ENCODE assay signal across 10 mouse cellular contexts in genomic region chr2:25591863-25592262, GRCm38 (mm10). TPM values are rescaled to one million over a fixed set of nuclear protein-coding genes. Genes with fewer than 3 reads are reported as not detected.
DNase-seq lines count a peak whose midpoint lies in the region; ATAC-seq and TF ChIP-seq lines count a peak whose summit lies in the region.
"Had no signal": no experiment of that assay in that cellular context is flagged by ENCODE, and none has a peak within 500 bp of the region (broad histone marks: within the 10 kb centered on the region; RNA-seq: fewer than 3 reads in every experiment).

No protein-coding gene starts in this region.

- no peak overlapping the region for H3K9ac ChIP-seq in midbrain, embryonic 16.5 days (ENCODE audit: low read depth, low read length)
- H3K9ac ChIP-seq in heart, embryonic 11.5 days (ENCODE audit: low read depth, low read length), result no peak overlapping the region
- H3K9ac ChIP-seq in kidney, embryonic 15.5 days, result no peak overlapping the region
- H3K9ac ChIP-seq: embryonic facial prominence, embryonic 15.5 days had no signal

- peak; percentile 30; the same call in 1 of the 2 replicates for TF ChIP-seq CTCF in brain, embryonic 14.5 days (IDR thresholded peaks at IDR 0.05; ENCODE audit: borderline replicate concordance, extremely low read depth, insufficient read depth, insufficient read length)
- peak; percentile 43 for TF ChIP-seq CTCF in lung, adult 2 months (IDR thresholded peaks at IDR 0.05; ENCODE audit: insufficient read depth, low read length)

- 57% methylated on average over 2 of the region's 2 CpGs for WGBS in lung, adult 2 months
- 83% methylated on average over 2 of the region's 2 CpGs for WGBS in midbrain, embryonic 16.5 days
- 85% methylated on average over 2 of the region's 2 CpGs for WGBS in heart, embryonic 11.5 days (ENCODE audit: insufficient replicate concordance)
- WGBS in kidney, embryonic 15.5 days, result 73% methylated on average over 2 of the region's 2 CpGs

- H3K4me1 ChIP-seq in lung, adult 2 months (ENCODE audit: control insufficient read depth, insufficient read depth, low read length), result no peaks in the 10 kb centered on the region
- H3K4me1 ChIP-seq in midbrain, embryonic 16.5 days (ENCODE audit: control insufficient read depth, insufficient read depth, low read length), result no peaks in the 10 kb centered on the region
- no peaks in the 10 kb centered on the region for H3K4me1 ChIP-seq in heart, embryonic 11.5 days (ENCODE audit: control insufficient read depth, insufficient read depth, low read length)
- H3K4me1 ChIP-seq in kidney, embryonic 15.5 days, result no peaks in the 10 kb centered on the region
- H3K4me1 ChIP-seq: embryonic facial prominence, embryonic 15.5 days had no signal

- H3K9me3 ChIP-seq in midbrain, embryonic 16.5 days (replicated peaks; ENCODE audit: control insufficient read depth, low read length, poor library complexity, severe bottlenecking), result no peaks in the 10 kb centered on the region
- H3K9me3 ChIP-seq in heart, embryonic 11.5 days (replicated peaks; ENCODE audit: control insufficient read depth, low read length), result no peaks in the 10 kb centered on the region
- no peaks in the 10 kb centered on the region for H3K9me3 ChIP-seq in kidney, embryonic 15.5 days (replicated peaks)
- H3K9me3 ChIP-seq: embryonic facial prominence, embryonic 15.5 days had no signal

- ATAC-seq in midbrain, embryonic 16.5 days, result no peak
- no peak for ATAC-seq in heart, embryonic 11.5 days (replicated peaks; ENCODE audit: insufficient number of reproducible peaks, low FRiP score, low TSS enrichment)
- no peak for ATAC-seq in kidney, embryonic 15.5 days (replicated peaks; ENCODE audit: low FRiP score)

- H3K4me3 ChIP-seq in lung, adult 2 months (replicated peaks; ENCODE audit: extremely low read depth, low read depth, low read length), result no peak overlapping the region
- H3K4me3 ChIP-seq in midbrain, embryonic 16.5 days (ENCODE audit: low read depth, low read length), result no peak overlapping the region
- H3K4me3 ChIP-seq in heart, embryonic 11.5 days (ENCODE audit: low read depth, low read length), result no peak overlapping the region
- no peak overlapping the region for H3K4me3 ChIP-seq in kidney, embryonic 15.5 days (replicated peaks)
- H3K4me3 ChIP-seq: embryonic facial prominence, embryonic 15.5 days had no signal

- TF ChIP-seq POLR2A in brain, embryonic 14.5 days (IDR thresholded peaks at IDR 0.05; ENCODE audit: borderline replicate concordance, extremely low read depth, insufficient read depth, insufficient read length, poor library complexity, severe bottlenecking), result no peak
- TF ChIP-seq POLR2A in lung, adult 2 months (IDR thresholded peaks at IDR 0.05; ENCODE audit: borderline replicate concordance, extremely low read depth, low read depth, low read length), result no peak

- H3K27ac ChIP-seq in midbrain, embryonic 16.5 days (ENCODE audit: low read length), result no peak overlapping the region
- no peak overlapping the region for H3K27ac ChIP-seq in heart, embryonic 11.5 days (ENCODE audit: low read depth, low read length)
- H3K27ac ChIP-seq in kidney, embryonic 15.5 days, result no peak overlapping the region
- H3K27ac ChIP-seq: embryonic facial prominence, embryonic 15.5 days had no signal

- DNase-seq in layer of hippocampus, adult 18-20 months (ENCODE audit: low spot score in 2 of 2), result peak; percentile 28 to 69
- no peak for DNase-seq in layer of hippocampus, postnatal 36 days
- peak; percentile 57 for DNase-seq in ES-CJ7 (ENCODE audit: low read depth, low spot score)
- DNase-seq in brain, embryonic 14.5 days (ENCODE audit: low read depth), result no peak
- DNase-seq in lung, adult 2 months, result no peak

- no peaks in the 10 kb centered on the region for H3K27me3 ChIP-seq in midbrain, embryonic 16.5 days (ENCODE audit: control insufficient read depth, insufficient read depth, low read depth, low read length)
- H3K27me3 ChIP-seq in heart, embryonic 11.5 days (ENCODE audit: control insufficient read depth, insufficient read depth, low read length), result no peaks in the 10 kb centered on the region
- H3K27me3 ChIP-seq in kidney, embryonic 15.5 days, result no peaks in the 10 kb centered on the region
- H3K27me3 ChIP-seq: embryonic facial prominence, embryonic 15.5 days had no signal

- H3K36me3 ChIP-seq in midbrain, embryonic 16.5 days (ENCODE audit: control insufficient read depth, insufficient read depth, low read length), result peaks cover 46% of the 10 kb centered on the region
- H3K36me3 ChIP-seq in heart, embryonic 11.5 days (ENCODE audit: control insufficient read depth, insufficient read depth, low read length), result peaks cover 46% of the 10 kb centered on the region
- H3K36me3 ChIP-seq in kidney, embryonic 15.5 days, result peaks cover 92% of the 10 kb centered on the region

- no peak overlapping the region for H3K4me2 ChIP-seq in midbrain, embryonic 16.5 days (ENCODE audit: low read length)
- no peak overlapping the region for H3K4me2 ChIP-seq in heart, embryonic 11.5 days
- no peak overlapping the region for H3K4me2 ChIP-seq in kidney, embryonic 15.5 days
- H3K4me2 ChIP-seq: embryonic facial prominence, embryonic 15.5 days had no signal

RNA-seq across cellular contexts. Expression of gene Ajm1, which starts 10.3 kb away (rescaled TPM):
- total RNA-seq in layer of hippocampus, adult 18-20 months (2021), result 100 to 1,000 TPM in 1 of 2 experiments, 10 to 100 TPM in 1; 98.6 to 102 TPM
- 100 to 1,000 TPM in 1 of 2 experiments, 10 to 100 TPM in 1; 96.4 to 117 TPM for total RNA-seq in layer of hippocampus, postnatal 36 days (2021)
- 24.5 and 30.3 TPM in 2 replicates for polyA plus RNA-seq in brain, embryonic 14.5 days (2012; rRNA removed)
- polyA plus RNA-seq in lung, adult 2 months (2012; rRNA removed), result 0.31 and 0.34 TPM in 2 replicates
- 11.4 and 14.9 TPM in 2 replicates for polyA plus RNA-seq in midbrain, embryonic 16.5 days (2015; fragmentation: Nextera tagmentation; extraction: Ambion mirVana)
- polyA plus RNA-seq in heart, embryonic 11.5 days (2014; fragmentation: Nextera tagmentation; extraction: Ambion mirVana), result 0.21 TPM in 1 of 2 replicates, not detected in the other
- polyA plus RNA-seq in kidney, embryonic 15.5 days (2015; fragmentation: Nextera tagmentation; extraction: Ambion mirVana), result 0.15 and 0.21 TPM in 2 replicates

RNA-seq across cellular contexts. Expression of gene Rabl6, which starts 16.5 kb away (rescaled TPM):
- total RNA-seq in layer of hippocampus, adult 18-20 months (2021), result 100 to 1,000 TPM; 150 to 155 TPM
- 100 to 1,000 TPM; 142 to 155 TPM for total RNA-seq in layer of hippocampus, postnatal 36 days (2021)
- polyA plus RNA-seq in brain, embryonic 14.5 days (2012; rRNA removed), result 86.1 and 87.9 TPM in 2 replicates
- 53.4 and 62.2 TPM in 2 replicates for polyA plus RNA-seq in lung, adult 2 months (2012; rRNA removed)
- polyA plus RNA-seq in midbrain, embryonic 16.5 days (2015; fragmentation: Nextera tagmentation; extraction: Ambion mirVana), result 64.7 and 68.3 TPM in 2 replicates
- 35.9 and 40.0 TPM in 2 replicates for polyA plus RNA-seq in heart, embryonic 11.5 days (2014; fragmentation: Nextera tagmentation; extraction: Ambion mirVana)
- 72.8 and 74.7 TPM in 2 replicates for polyA plus RNA-seq in kidney, embryonic 15.5 days (2015; fragmentation: Nextera tagmentation; extraction: Ambion mirVana)

RNA-seq across cellular contexts. Expression of gene Phpt1, which starts 16.8 kb away (rescaled TPM):
- 10 to 100 TPM; 63.0 to 66.2 TPM for total RNA-seq in layer of hippocampus, adult 18-20 months (2021)
- 10 to 100 TPM; 62.5 to 68.3 TPM for total RNA-seq in layer of hippocampus, postnatal 36 days (2021)
- 138 and 169 TPM in 2 replicates for polyA plus RNA-seq in brain, embryonic 14.5 days (2012; rRNA removed)
- 32.7 and 59.6 TPM in 2 replicates for polyA plus RNA-seq in lung, adult 2 months (2012; rRNA removed)
- 148 and 149 TPM in 2 replicates for polyA plus RNA-seq in midbrain, embryonic 16.5 days (2015; fragmentation: Nextera tagmentation; extraction: Ambion mirVana)
- polyA plus RNA-seq in heart, embryonic 11.5 days (2014; fragmentation: Nextera tagmentation; extraction: Ambion mirVana), result 167 and 172 TPM in 2 replicates
- polyA plus RNA-seq in kidney, embryonic 15.5 days (2015; fragmentation: Nextera tagmentation; extraction: Ambion mirVana), result 184 and 197 TPM in 2 replicates

RNA-seq across cellular contexts. Expression of gene Mamdc4, which starts 17.2 kb away (rescaled TPM):
- total RNA-seq in layer of hippocampus, adult 18-20 months (2021), result 1 to 10 TPM; 2.1 to 4.0 TPM
- total RNA-seq in layer of hippocampus, postnatal 36 days (2021), result 1 to 10 TPM; 3.1 to 3.2 TPM
- polyA plus RNA-seq in brain, embryonic 14.5 days (2012; rRNA removed), result 5.0 and 8.2 TPM in 2 replicates
- 10.2 and 11.5 TPM in 2 replicates for polyA plus RNA-seq in lung, adult 2 months (2012; rRNA removed)
- 0.50 and 2.4 TPM in 2 replicates for polyA plus RNA-seq in midbrain, embryonic 16.5 days (2015; fragmentation: Nextera tagmentation; extraction: Ambion mirVana)
- polyA plus RNA-seq in heart, embryonic 11.5 days (2014; fragmentation: Nextera tagmentation; extraction: Ambion mirVana), result 3.2 and 5.5 TPM in 2 replicates
- polyA plus RNA-seq in kidney, embryonic 15.5 days (2015; fragmentation: Nextera tagmentation; extraction: Ambion mirVana), result 8.4 and 10.1 TPM in 2 replicates

RNA-seq across cellular contexts. Expression of gene Ccdc183, which starts 25.6 kb away (rescaled TPM):
- total RNA-seq in layer of hippocampus, adult 18-20 months (2021), result not detected
- total RNA-seq in layer of hippocampus, postnatal 36 days (2021), result not detected
- 0.03 and 0.07 TPM in 2 replicates for polyA plus RNA-seq in brain, embryonic 14.5 days (2012; rRNA removed)
- polyA plus RNA-seq in lung, adult 2 months (2012; rRNA removed), result not detected in 2 replicates
- polyA plus RNA-seq in midbrain, embryonic 16.5 days (2015; fragmentation: Nextera tagmentation; extraction: Ambion mirVana), result 0.11 and 0.24 TPM in 2 replicates
- 0.11 and 0.20 TPM in 2 replicates for polyA plus RNA-seq in heart, embryonic 11.5 days (2014; fragmentation: Nextera tagmentation; extraction: Ambion mirVana)
- 0.12 and 0.27 TPM in 2 replicates for polyA plus RNA-seq in kidney, embryonic 15.5 days (2015; fragmentation: Nextera tagmentation; extraction: Ambion mirVana)
- total RNA-seq: left cerebral cortex, postnatal 10 days had no signal

Comparison
In these comparisons a context has a peak if more than half of its experiments do, and no peak if none do; other contexts are left out.
1. DNase-seq: peak in layer of hippocampus, adult 18-20 months (2 of 2) and ES-CJ7 (single experiment); none in layer of hippocampus, postnatal 36 days (0 of 2), brain, embryonic 14.5 days (single experiment) and lung, adult 2 months (single experiment).